Mouse (Mus musculus): Measurements from ENCODE around the gene Nos1ap.
A peak's percentile ranks its signal among the peaks of the same experiment; 100 is the strongest.

The Nos1ap gene

GRCm38 (mm10) chr1:170302456-170302855, 287.2 kb downstream of the Nos1ap start:
- peak in 1 of 2 experiments; percentile 9 for DNase-seq (ENCODE audit: low spot score in 2 of 2)

GRCm38 (mm10) chr1:170301686-170302085, 288.0 kb downstream of the Nos1ap start:
- peak in 1 of 2 experiments; percentile 13 for DNase-seq (ENCODE audit: low spot score in 2 of 2)

DNA sequence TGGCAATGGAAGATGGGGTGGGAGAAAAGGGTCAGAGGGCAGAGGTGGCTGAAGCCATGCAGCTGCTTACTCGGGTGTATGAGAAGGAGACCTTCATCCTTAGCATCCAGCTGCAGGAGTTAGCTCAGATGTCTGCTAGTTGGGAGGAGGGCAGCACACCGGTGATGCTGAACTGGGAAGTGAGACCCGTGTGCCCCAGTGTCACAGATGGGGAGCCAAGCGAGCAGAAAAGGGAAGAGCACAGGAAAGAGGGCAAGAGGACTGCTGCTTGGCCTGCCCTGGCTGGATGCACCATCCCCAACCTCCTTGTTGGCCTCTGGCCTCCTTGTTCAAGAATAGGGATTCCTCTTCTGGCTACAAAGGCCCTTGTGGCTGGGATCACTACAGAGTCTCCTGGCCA, 290.2 kb downstream of the Nos1ap start:
- no peak for DNase-seq (ENCODE audit: low spot score in 2 of 2)

DNA sequence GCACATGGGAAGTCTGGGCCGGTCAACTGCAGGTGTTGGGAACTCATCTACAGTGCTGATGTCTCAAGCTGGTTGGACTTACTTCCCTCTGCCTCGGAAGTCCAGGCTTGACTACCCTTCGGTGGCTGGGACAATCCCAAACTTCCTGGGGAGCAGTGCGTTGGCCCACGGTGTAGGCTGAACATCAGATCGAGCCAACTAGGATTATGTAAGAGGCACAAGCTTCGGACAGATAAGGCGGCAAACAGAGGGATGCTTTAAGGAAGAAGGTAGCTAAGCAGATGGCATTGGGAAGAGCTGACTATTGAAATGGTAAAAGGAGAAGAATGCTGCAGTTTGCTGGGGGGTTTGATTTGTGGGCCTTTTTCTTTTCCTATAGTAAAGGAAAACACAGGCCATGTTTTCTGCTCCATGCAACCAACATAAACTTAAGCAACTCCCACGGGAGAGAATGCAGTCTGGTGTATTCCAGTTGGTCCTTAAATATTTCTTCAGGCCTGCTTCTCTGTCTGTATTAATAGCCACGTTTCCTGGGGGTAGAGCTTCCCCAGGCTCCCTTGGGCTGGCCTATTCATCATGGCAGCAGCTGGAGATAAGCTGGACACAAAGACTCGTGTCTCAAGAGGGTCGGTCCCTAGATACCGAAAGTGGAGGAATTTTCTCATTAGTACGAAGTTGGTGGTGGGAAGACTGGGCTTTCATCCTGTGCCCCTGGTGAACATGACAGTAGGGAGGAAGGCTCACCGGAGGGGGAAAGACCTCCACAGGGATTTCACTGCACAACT, 294.7 kb downstream of the Nos1ap start:
- DNase-seq (ENCODE audit: low spot score in 2 of 2) = no peak

DNA sequence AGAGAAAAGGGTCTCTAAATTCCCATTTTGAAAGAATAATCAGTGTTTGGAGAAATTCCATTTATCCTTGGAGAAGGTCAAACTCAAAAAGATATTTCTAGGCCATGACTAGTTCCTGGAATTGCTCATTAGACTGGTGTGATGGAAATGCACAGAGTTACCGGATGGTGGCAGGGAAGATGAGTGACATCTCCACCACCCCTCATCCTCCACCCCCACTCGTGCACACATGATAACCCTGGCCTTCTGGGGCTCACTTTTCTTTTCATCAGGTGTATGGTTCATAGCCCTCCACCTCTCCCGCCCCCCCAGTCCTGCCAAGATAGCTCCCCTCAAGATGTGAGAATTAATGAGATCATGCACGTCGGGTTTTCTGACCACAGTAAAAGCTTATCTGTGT, 296.4 kb downstream of the Nos1ap start:
- no peak for DNase-seq (ENCODE audit: low spot score in 2 of 2)

GRCm38 (mm10) chr1:170292239-170292951, 297.3 kb downstream of the Nos1ap start:
- peak; percentile 77 to 78 for DNase-seq (ENCODE audit: low spot score in 2 of 2)

- no peak for DNase-seq (ENCODE audit: low spot score in 2 of 2)
Measured at GRCm38 (mm10) chr1:170282415-170283129, 307.1 kb downstream of the Nos1ap start.

GRCm38 (mm10) chr1:170277016-170277415, 312.6 kb downstream of the Nos1ap start, which contains the start of gene Sh2d1b1:
Gene Sh2d1b1 (plus strand): TSS chr1:170277320.
- no peak for DNase-seq (ENCODE audit: low spot score in 2 of 2)

DNA sequence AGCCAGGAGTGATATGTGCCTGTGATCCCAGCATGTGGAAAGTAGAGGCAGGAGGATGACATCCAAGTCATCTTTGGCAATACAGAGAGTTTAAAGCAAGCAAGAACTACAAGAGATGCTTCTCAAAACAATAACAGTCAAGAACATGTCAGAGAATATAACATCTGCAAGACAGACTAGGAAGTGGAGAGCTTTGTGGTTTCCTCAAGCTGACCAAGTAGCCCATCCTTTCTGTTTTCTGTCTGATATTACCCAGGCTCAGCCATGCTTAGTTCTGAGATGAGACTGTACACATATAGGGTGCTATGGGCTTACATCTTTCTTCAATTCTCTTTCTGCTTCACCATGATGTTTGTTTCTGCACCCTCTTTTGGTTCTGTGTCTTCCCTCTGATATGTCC, 316.4 kb downstream of the Nos1ap start:
- DNase-seq (ENCODE audit: low spot score in 2 of 2) = no peak

DNA sequence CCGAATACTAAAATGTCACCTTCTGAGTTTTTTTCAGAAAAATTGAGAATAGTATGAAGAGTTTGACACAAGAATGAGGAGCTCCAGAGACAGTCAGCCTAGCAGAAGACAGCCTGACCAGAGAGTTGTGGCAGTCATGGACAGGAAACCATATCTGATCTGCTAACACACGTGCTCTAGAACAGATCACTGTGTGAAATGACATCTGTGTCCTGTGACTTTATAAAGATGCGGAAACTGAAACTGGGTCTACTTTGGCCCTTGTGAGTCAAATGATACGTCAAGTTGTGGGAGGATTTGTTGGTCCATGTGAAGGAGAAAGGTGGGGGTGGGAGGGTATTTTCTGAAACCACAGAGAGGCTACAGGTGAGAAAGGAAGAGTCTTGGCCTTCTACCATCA, 319.0 kb downstream of the Nos1ap start:
- no peak for DNase-seq (ENCODE audit: low spot score in 2 of 2)

DNA sequence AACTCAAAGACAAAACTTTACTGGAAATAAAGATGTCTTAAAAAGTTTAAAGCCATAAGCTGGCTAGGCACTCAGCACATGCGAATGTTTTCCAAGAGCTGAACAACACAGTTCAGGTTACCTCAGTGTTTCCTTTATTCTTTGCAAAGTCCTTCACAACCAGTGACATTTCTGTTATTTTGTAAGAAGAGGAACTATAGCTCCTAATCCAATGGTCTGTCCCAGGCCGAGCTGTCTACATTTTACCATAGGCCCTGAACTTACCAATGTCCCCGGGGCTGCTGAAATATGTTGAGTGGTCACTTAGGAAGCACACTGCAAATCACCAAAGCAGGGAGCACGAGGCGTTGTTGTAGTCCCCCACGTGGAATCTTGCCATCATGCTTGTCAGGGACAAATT, 319.4 kb downstream of the Nos1ap start:
- no peak for DNase-seq (ENCODE audit: low spot score in 2 of 2)

DNA sequence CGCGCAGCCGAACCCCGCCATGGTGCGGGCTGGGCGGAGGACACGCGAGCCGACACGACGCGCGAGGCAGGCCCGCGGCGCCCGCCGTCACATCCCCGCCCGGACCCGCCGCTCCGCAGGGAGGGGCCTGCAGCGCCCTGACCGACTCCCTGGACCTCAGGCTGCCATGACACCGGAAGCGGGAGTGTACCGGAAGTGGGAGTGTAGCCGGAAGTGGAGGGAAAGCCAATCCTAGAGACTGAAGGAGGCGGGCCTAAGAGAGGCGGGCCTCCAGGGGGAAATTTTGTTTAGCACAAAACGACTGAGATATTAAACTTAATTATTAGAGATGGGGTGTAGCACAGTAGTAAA, 334.1 kb downstream of the Nos1ap start:
- peak; percentile 92 to 93 for DNase-seq (ENCODE audit: low spot score in 2 of 2)

- peak in 1 of 2 experiments; percentile 27 for DNase-seq (ENCODE audit: low spot score in 2 of 2)
Measured at GRCm38 (mm10) chr1:170254893-170255559, 334.6 kb downstream of the Nos1ap start.
